Mouse (Mus musculus) heart, postnatal 4 days (tissue): ENCODE data around the gene Sprr2b. TPM values are rescaled to one million over a fixed set of nuclear protein-coding genes. Genes with fewer than 3 reads are reported as not detected.
"Not testable (repeated sequence)": the region's sequence is repeated elsewhere in the genome, so short reads cannot be mapped to it uniquely, and the experiment has no call there.

Source experiments
- DNase-seq: peaks from one replicate; pipeline ENCODE4 v3.0.0; 2021
- total RNA-seq, 2 experiments: library from RNA; stranded (reverse); gene quantifications; 2 replicates each; pipeline ENCODE4 v1.2.3; 2021

Gene Sprr2b
- not detected for total RNA-seq

GRCm38 (mm10) chr3:92316320-92316719, at the start of gene Sprr2b:
Gene Sprr2b (plus strand): TSS chr3:92316620.
- DNase-seq, result no peak

- DNase-seq, result not testable (repeated sequence)
These were observed 44.9 kb upstream of the Sprr2b start for GRCm38 (mm10) chr3:92271414-92271985.

- not testable (repeated sequence) for DNase-seq
These were observed 42.9 kb upstream of the Sprr2b start for GRCm38 (mm10) chr3:92273504-92273903.

- DNase-seq, result not testable (repeated sequence)
These were observed 42.4 kb upstream of the Sprr2b start for GRCm38 (mm10) chr3:92274018-92274417.

GRCm38 (mm10) chr3:92279663-92280062, 36.8 kb upstream of the Sprr2b start:
- DNase-seq, result not testable (repeated sequence)

GRCm38 (mm10) chr3:92280963-92281606, 35.3 kb upstream of the Sprr2b start:
- DNase-seq, result not testable (repeated sequence)

- not testable (repeated sequence) for DNase-seq
These were observed 31.3 kb upstream of the Sprr2b start, which contains the start of gene Sprr2a3 for GRCm38 (mm10) chr3:92285101-92285500. Gene Sprr2a3 (plus strand): TSS chr3:92285417.

GRCm38 (mm10) chr3:92288489-92288888, 27.9 kb upstream of the Sprr2b start:
- not testable (repeated sequence) for DNase-seq

GRCm38 (mm10) chr3:92307406-92307805, 9.0 kb upstream of the Sprr2b start:
- DNase-seq, result no peak

- DNase-seq, result no peak
These were observed 964 bp downstream of the Sprr2b start for GRCm38 (mm10) chr3:92317384-92317783.

- DNase-seq, result no peak
These were observed 19.9 kb downstream of the Sprr2b start for GRCm38 (mm10) chr3:92336278-92336677.

- DNase-seq, result no peak
These were observed 22.4 kb downstream of the Sprr2b start, which contains the start of gene Sprr2d for GRCm38 (mm10) chr3:92338840-92339239. Gene Sprr2d (plus strand): TSS chr3:92339140.

GRCm38 (mm10) chr3:92351843-92352242, 35.4 kb downstream of the Sprr2b start, which contains the start of gene Sprr2e:
Gene Sprr2e (plus strand): TSS chr3:92352143.
- no peak for DNase-seq

- DNase-seq, result no peak
These were observed 45.2 kb downstream of the Sprr2b start for GRCm38 (mm10) chr3:92361619-92362018.

- no peak for DNase-seq
These were observed 48.5 kb downstream of the Sprr2b start, which contains the start of gene Sprr2f for GRCm38 (mm10) chr3:92364887-92365286. Gene Sprr2f (plus strand): TSS chr3:92365187.

Other genes starting within 250 kb of the Sprr2b start
- under 1 TPM in 1 of 2 experiments, not detected in 1; 0.19 TPM for gene Lor, start 233.5 kb upstream of the Sprr2b start, total RNA-seq
- not detected for gene Prr9, start 192.7 kb upstream of the Sprr2b start, total RNA-seq
- gene Lelp1, start 173.9 kb upstream of the Sprr2b start, total RNA-seq, result not detected
- under 1 TPM in 1 of 2 experiments, not detected in 1; 0.19 TPM for gene Sprr2a1, start 100.8 kb upstream of the Sprr2b start, total RNA-seq
- 1 to 10 TPM; 4.0 to 5.1 TPM for gene Sprr2a2, start 100.7 kb upstream of the Sprr2b start, total RNA-seq
- gene Sprr2a3, start 31.2 kb upstream of the Sprr2b start, total RNA-seq, result not detected
- gene Sprr2d, start 22.5 kb downstream of the Sprr2b start, total RNA-seq, result not detected
- not detected for gene Sprr2e, start 35.5 kb downstream of the Sprr2b start, total RNA-seq
- gene Sprr2f, start 48.6 kb downstream of the Sprr2b start, total RNA-seq, result not detected
- gene Sprr2h, start 69.1 kb downstream of the Sprr2b start, total RNA-seq, result not detected
- gene Sprr2i, start 91.4 kb downstream of the Sprr2b start, total RNA-seq, result not detected
- not detected for gene Sprr2j-ps, start 101.5 kb downstream of the Sprr2b start, total RNA-seq
- gene Gm9774, start 112.8 kb downstream of the Sprr2b start, total RNA-seq, result 1 to 10 TPM; 1.7 to 4.6 TPM
- gene Sprr2k, start 116.0 kb downstream of the Sprr2b start, total RNA-seq, result not detected
- gene Sprr1b, start 122.2 kb downstream of the Sprr2b start, total RNA-seq, result not detected
- not detected for gene Sprr3, start 142.1 kb downstream of the Sprr2b start, total RNA-seq
- not detected for gene Sprr1a, start 169.3 kb downstream of the Sprr2b start, total RNA-seq
- not detected for gene Sprr4, start 183.9 kb downstream of the Sprr2b start, total RNA-seq
- gene 2310046K23Rik, start 217.9 kb downstream of the Sprr2b start, total RNA-seq, result not detected